Mouse (Mus musculus) left cerebral cortex, adult 18-20 months (tissue): ENCODE measurements around the gene Ncbp3. TPM values are rescaled to one million over a fixed set of nuclear protein-coding genes. Genes with fewer than 3 reads are reported as not detected.

Source experiments
- DNase-seq, 2 experiments: peaks; one replicate each; pipeline ENCODE4 v3.0.0; 2021 to 2022; ENCODE audit warnings: low spot score in 2 of 2, mixed read lengths in 1 of 2
- total RNA-seq, 2 experiments: library from RNA; stranded (reverse); gene quantifications; 2 replicates each; pipeline ENCODE4 v1.2.3; 2021

Gene Ncbp3
- total RNA-seq, 2 experiments from 2014 or later: 9.1 to 9.8 TPM

- no peak for DNase-seq
Measured at GRCm38 (mm10) chr11:73026961-73027360, 20.6 kb upstream of the Ncbp3 start.

GRCm38 (mm10) chr11:73030821-73031498 is 16.6 kb upstream of the Ncbp3 start:
- peak; percentile 89 to 91 for DNase-seq

- DNase-seq: no peak
Measured at GRCm38 (mm10) chr11:73031536-73031935, 16.0 kb upstream of the Ncbp3 start.

GRCm38 (mm10) chr11:73036077-73036476 is 11.5 kb upstream of the Ncbp3 start:
- DNase-seq: no peak

GRCm38 (mm10) chr11:73036889-73037288 is 10.7 kb upstream of the Ncbp3 start:
- no peak for DNase-seq

- no peak for DNase-seq
Measured at GRCm38 (mm10) chr11:73037691-73038090, 9.9 kb upstream of the Ncbp3 start.

GRCm38 (mm10) chr11:73039102-73039799 is 8.3 kb upstream of the Ncbp3 start:
- peak; percentile 45 to 60 for DNase-seq

- no peak for DNase-seq
Measured at GRCm38 (mm10) chr11:73044229-73044755, 3.3 kb upstream of the Ncbp3 start.

GRCm38 (mm10) chr11:73044789-73045188 is 2.8 kb upstream of the Ncbp3 start:
- DNase-seq: no peak

GRCm38 (mm10) chr11:73048030-73048876 is 670 bp downstream of the Ncbp3 start:
- DNase-seq: no peak

GRCm38 (mm10) chr11:73049335-73049734 is 1.8 kb downstream of the Ncbp3 start:
- peak; percentile 72 to 82 for DNase-seq

GRCm38 (mm10) chr11:73052795-73053194 is 5.2 kb downstream of the Ncbp3 start:
- no peak for DNase-seq

GRCm38 (mm10) chr11:73057701-73058100 is 10.1 kb downstream of the Ncbp3 start:
- DNase-seq: no peak

- DNase-seq: no peak
Measured at GRCm38 (mm10) chr11:73059630-73060029, 12.0 kb downstream of the Ncbp3 start.

- no peak for DNase-seq
Measured at GRCm38 (mm10) chr11:73061413-73061812, 13.8 kb downstream of the Ncbp3 start.

- peak; percentile 47 to 58 for DNase-seq
Measured at GRCm38 (mm10) chr11:73071839-73072238, 24.3 kb downstream of the Ncbp3 start.

GRCm38 (mm10) chr11:73076295-73076694 is 28.7 kb downstream of the Ncbp3 start:
- no peak for DNase-seq

- no peak for DNase-seq
Measured at GRCm38 (mm10) chr11:73076733-73077132, 29.1 kb downstream of the Ncbp3 start.

GRCm38 (mm10) chr11:73077211-73077720 is 29.7 kb downstream of the Ncbp3 start:
- DNase-seq: no peak

- no peak for DNase-seq
Measured at GRCm38 (mm10) chr11:73078615-73079014, 31.0 kb downstream of the Ncbp3 start.

GRCm38 (mm10) chr11:73080306-73080705 is 32.7 kb downstream of the Ncbp3 start:
- DNase-seq: no peak
